Mouse (Mus musculus) embryonic facial prominence, embryonic 11.5 days (tissue): Measurements from ENCODE around the gene Ptpn4. TPM values are rescaled to one million over a fixed set of nuclear protein-coding genes. Genes with fewer than 3 reads are reported as not detected.

Source experiments
- ATAC-seq: fragments of 200-750 bp; cut with Nextera tagmentation; replicated peaks from 2 replicates; pipeline ENCODE4 v1.8.0; 2017; ENCODE audit warnings: low read depth; ENCODE audit not compliant: insufficient number of reproducible peaks, low FRiP score, low TSS enrichment
- DNase-seq: peaks from one replicate; pipeline ENCODE4 v3.0.0-alpha.2; 2015; ENCODE audit warnings: low spot score
- H3K27ac ChIP-seq: fragments of 300-500 bp; sonication (generic); replicated peaks from 2 replicates; pipeline ENCODE4 v1.5.1; 2014; ENCODE audit warnings: mild to moderate bottlenecking, low read depth, low read length, control low read depth
- H3K27me3 ChIP-seq: fragments of 300-500 bp; sonication (generic); 2 replicates; pipeline ENCODE4 v1.6.1; 2014; ENCODE audit warnings: mild to moderate bottlenecking, low read length, moderate library complexity, mixed read lengths; ENCODE audit not compliant: control insufficient read depth, insufficient read depth
- H3K36me3 ChIP-seq: fragments of 300-500 bp; sonication (generic); replicated peaks from 2 replicates; pipeline ENCODE4 v1.6.1; 2014; ENCODE audit warnings: low read depth, mild to moderate bottlenecking, low read length, moderate library complexity, mixed read lengths; ENCODE audit not compliant: control insufficient read depth, insufficient read depth
- H3K4me1 ChIP-seq: fragments of 300-500 bp; sonication (generic); 2 replicates; pipeline ENCODE4 v1.6.1; 2014; ENCODE audit warnings: low read length, mixed read lengths; ENCODE audit not compliant: control insufficient read depth, insufficient read depth
- H3K4me2 ChIP-seq: fragments of 300-500 bp; sonication (generic); 2 replicates; pipeline ENCODE4 v1.6.1; 2014; ENCODE audit warnings: low read depth, mild to moderate bottlenecking, control low read depth, low read length, moderate library complexity
- H3K4me3 ChIP-seq: fragments of 300-500 bp; sonication (generic); 2 replicates; pipeline ENCODE4 v1.5.1; 2014; ENCODE audit warnings: low read depth, low read length, control low read depth
- H3K9ac ChIP-seq: fragments of 300-500 bp; sonication (generic); replicated peaks from 2 replicates; pipeline ENCODE4 v1.6.1; 2014; ENCODE audit warnings: mild to moderate bottlenecking, control low read depth, low read length
- H3K9me3 ChIP-seq: fragments of 300-500 bp; sonication (generic); replicated peaks from 2 replicates; pipeline ENCODE4 v1.6.1; 2016; ENCODE audit warnings: mild to moderate bottlenecking, low read length, inconsistent platforms, mixed read lengths; ENCODE audit not compliant: control insufficient read depth
- WGBS: fragments of 180-500 bp; shearing (Covaris S2); extraction: QIAGEN DNeasy Blood & Tissue Kit; methylation state at CpG from one replicate; pipeline ENCODE4 v1.1.7; 2014; 5-methylcytosine and 5-hydroxymethylcytosine counted together
- polyA plus RNA-seq: library from polyadenylated mRNA; unstranded; fragments of >200 nt; fragmentation: Nextera tagmentation; extraction: Ambion mirVana; gene quantifications from 2 replicates; pipeline ENCODE4 v1.2.1, GENCODE M21; 2014

Gene Ptpn4
- polyA plus RNA-seq, 1 experiment from 2014 or later = 11.8 TPM

DNA sequence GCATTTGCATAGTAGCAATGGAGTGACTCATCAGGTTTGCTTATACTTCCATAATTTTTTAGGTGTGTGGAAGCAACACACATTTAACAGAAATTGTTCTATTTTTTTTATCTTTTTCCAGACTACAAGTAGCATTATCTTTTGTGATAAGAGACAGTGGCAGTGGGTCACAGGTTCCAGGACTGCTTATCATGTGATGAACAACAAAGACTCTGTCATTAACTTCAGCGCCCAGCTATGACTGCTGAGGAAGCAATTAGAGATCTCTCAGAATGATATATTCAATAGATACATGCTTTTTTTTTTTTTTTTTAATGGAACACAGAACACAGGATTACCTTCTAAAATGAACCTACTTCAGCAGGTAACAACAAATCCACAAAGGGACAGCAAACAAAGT, 207.0 kb downstream of the Ptpn4 start:
- H3K4me1 ChIP-seq = no peaks in the 10 kb centered on the region
- H3K36me3 ChIP-seq = no peaks in the 10 kb centered on the region
- H3K27me3 ChIP-seq = no peaks in the 10 kb centered on the region
- no peak overlapping the region for H3K27ac ChIP-seq
- H3K9ac ChIP-seq = no peak overlapping the region
- no peak overlapping the region for H3K4me2 ChIP-seq
- no peak for DNase-seq
- H3K9me3 ChIP-seq = no peaks in the 10 kb centered on the region
- 87% methylated on average over 1 of the region's 1 CpGs for WGBS
- H3K4me3 ChIP-seq = no peak overlapping the region
- ATAC-seq = no peak

DNA sequence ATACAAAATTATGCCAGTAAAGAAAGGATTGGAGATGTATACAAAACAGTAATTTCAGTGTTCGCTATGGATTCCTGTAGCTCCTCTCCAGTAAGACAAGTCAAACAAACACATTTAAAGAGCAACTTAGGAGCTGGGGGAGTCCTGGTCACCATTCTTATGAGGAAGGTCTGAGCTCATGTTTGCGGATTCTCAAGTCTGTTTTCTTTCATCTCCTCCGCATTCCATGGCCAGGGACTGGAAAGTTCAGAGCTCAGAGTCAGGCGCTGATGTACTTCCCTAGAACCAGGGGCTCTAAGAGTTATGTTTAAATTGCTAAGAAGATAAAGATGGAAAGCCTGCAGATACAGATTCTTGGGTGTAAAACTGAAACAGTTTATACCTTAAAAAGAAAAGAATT, 210.6 kb downstream of the Ptpn4 start:
- Histone ChIP-seq H3K36me3 (no peaks in the 10 kb centered on the region), H3K27ac (no peak overlapping the region), H3K9ac (no peak overlapping the region), H3K4me2 (no peak overlapping the region), H3K9me3 (no peaks in the 10 kb centered on the region), H3K4me3 (no peak overlapping the region), H3K27me3 (no peaks in the 10 kb centered on the region), H3K4me1 (no peaks in the 10 kb centered on the region)
- 74% methylated on average over 4 of the region's 4 CpGs for WGBS
- DNase-seq (no peak), ATAC-seq (no peak)

DNA sequence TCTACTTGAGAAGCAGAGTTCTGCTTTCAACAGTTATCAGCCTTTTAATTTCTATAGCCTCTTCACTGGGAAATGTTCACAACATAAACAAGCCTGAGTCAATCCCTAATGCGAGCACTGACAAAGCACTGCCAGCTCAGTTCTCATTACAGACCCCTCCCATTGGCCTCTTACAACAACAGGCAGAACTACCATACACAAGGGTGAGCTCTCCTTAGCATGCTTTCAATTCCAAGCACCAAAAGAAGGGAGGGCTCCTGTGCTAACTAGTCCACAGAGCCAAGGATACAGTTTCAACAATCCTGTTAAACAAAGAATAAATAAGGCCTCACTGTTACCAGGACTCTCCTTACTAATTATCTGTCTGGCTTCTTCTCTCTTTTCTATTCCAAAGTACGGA, 213.0 kb downstream of the Ptpn4 start:
- Histone ChIP-seq H3K9ac (no peak overlapping the region), H3K4me3 (no peak overlapping the region), H3K4me1 (no peaks in the 10 kb centered on the region), H3K27ac (no peak overlapping the region), H3K9me3 (no peaks in the 10 kb centered on the region), H3K27me3 (no peaks in the 10 kb centered on the region), H3K4me2 (no peak overlapping the region), H3K36me3 (no peaks in the 10 kb centered on the region)
- ATAC-seq (no peak), DNase-seq (no peak)
- 49% methylated on average over 2 of the region's 2 CpGs for WGBS

DNA sequence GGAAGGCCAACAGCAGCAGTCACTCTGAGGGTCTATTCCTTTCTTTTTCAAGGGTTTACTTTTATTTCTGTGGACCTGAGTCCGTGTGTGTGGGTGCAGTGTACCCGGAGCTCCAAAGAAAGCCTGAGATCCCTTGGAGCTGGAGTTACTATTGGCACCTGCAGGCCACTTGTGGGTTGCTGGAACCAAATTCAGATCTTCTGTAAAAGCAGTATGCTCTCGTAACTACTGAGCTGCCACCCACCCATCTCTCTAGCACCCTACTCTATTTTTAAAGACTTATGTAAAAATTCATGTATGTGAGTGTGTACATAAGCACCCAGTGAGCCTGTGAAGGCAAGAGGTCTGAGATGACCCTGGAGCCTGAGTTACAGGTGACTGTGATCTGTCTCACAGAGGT, 232.0 kb downstream of the Ptpn4 start:
- Histone ChIP-seq H3K4me1 (no peaks in the 10 kb centered on the region), H3K4me3 (no peak overlapping the region), H3K9ac (no peak overlapping the region), H3K4me2 (no peak overlapping the region), H3K27ac (no peak overlapping the region), H3K36me3 (no peaks in the 10 kb centered on the region), H3K27me3 (no peaks in the 10 kb centered on the region), H3K9me3 (no peaks in the 10 kb centered on the region)
- ATAC-seq = no peak
- no peak for DNase-seq
- 94% methylated on average over 3 of the region's 3 CpGs for WGBS

Other genes starting within 250 kb of the Ptpn4 start
- gene Epb41l5, start 188.6 kb downstream of the Ptpn4 start, polyA plus RNA-seq = 21.4 and 25.6 TPM in 2 replicates
- gene Tmem177, start 75.6 kb upstream of the Ptpn4 start, polyA plus RNA-seq = 7.6 and 8.0 TPM in 2 replicates
- gene Cfap221, start 159.6 kb upstream of the Ptpn4 start, polyA plus RNA-seq = 0.74 TPM in 1 of 2 replicates, not detected in the other
- not detected in 2 replicates for gene Sctr, start 169.3 kb upstream of the Ptpn4 start, polyA plus RNA-seq
- 6.1 and 8.9 TPM in 2 replicates for gene Tmem37, start 236.5 kb upstream of the Ptpn4 start, polyA plus RNA-seq